Mouse (Mus musculus): ENCODE data around the gene Slit1.
A peak's percentile ranks its signal among the peaks of the same experiment; 100 is the strongest.

Slit1 gene

GRCm38 (mm10) chr19:41724831-41725470 is 18.5 kb downstream of the Slit1 start:
- DNase-seq (ENCODE audit: low read depth, low spot score) = no peak

DNA sequence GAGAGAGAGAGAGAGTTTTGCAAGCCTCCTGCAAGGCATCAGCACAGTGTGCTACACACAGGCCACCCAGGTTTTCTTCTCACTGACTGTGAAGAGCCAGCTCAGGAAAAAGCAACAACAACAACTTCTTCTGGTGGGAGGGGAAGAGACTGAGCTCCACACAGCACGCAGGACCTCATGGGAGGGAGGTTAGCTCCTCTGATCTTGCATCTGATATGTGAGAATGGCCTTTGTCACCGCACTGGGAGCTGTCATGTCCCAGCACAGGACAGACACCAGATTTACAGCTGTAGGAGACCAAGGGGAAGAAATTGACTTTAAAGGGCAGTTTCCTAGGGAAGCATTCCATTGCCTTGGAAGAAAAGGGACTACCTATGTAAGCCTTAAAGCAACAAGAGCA is 20.1 kb downstream of the Slit1 start:
- no peak for DNase-seq (ENCODE audit: low read depth, low spot score)

- no peak for DNase-seq (ENCODE audit: low read depth, low spot score)
Measured at GRCm38 (mm10) chr19:41719436-41719835, 24.0 kb downstream of the Slit1 start.

DNA sequence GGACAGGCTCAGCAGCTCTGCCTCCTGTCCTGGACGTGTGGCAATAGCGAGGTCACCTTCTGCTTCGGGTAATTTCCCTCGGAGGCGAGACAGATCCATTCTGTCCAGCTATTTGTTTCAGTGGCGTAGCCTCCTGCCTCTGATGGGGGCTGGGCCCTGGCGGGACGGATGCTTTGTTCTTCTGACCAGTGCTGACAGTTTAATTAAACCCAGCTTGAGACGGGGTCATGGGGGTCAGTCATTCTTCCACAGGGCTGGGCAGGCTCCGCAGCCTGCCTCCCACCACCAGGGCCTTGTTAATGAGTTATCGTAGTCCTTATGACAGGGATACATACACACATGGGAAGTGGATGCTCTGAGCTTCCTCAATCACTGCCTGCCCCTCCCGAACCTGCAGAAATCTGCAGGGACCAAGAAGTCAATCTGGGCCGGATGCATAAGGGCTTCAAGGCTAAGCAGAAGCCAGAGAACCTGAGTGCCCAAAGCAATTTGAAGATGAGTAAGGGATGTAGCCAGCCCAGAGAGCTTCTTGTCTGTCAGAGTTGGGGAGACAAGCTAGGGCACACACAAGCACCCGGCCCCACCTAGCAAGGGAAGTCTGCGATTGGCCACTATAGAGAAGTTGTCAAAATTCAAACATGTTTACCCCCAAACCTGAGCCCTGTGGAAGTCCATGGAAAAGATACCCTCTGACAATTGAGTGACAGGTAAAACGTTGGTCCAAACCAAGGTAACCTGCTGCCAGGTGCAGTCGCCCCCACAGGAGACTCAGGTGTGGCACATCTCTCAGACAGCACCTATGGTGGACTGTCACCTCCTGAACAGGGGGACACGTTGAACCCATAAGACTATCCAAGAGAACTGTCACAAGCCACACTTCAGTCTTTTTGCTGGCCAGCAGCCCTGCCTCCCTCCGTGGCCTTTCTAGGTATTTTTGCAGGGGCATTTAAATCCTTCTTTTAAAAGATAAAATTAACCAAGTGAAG is 26.9 kb downstream of the Slit1 start:
- DNase-seq (ENCODE audit: low read depth, low spot score) = peak; percentile 72

DNA sequence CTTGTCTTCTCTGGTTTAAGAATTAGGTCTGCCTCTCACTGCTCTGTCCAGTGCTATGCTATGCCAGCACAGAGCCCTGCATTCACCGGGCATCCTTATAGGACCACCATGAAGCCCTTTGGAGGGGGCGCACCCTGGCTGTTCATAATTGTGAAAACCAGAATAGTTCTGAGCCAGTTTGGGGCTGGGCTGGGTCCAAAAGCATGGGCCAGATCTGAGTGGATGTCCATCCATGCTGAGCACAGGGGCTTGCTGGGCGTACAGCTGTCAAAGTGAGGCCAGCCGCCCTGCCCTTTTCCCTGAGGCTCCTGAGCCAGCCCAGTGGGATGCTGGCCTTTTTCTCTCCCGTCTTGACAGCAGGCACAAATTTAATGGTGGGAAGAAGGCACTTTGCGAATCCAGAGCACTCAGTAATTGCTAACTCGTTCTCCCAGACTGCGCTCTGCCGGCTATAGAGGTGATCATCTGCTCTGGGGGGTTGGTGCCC is 29.0 kb downstream of the Slit1 start:
- no peak for DNase-seq (ENCODE audit: low read depth, low spot score)

DNA sequence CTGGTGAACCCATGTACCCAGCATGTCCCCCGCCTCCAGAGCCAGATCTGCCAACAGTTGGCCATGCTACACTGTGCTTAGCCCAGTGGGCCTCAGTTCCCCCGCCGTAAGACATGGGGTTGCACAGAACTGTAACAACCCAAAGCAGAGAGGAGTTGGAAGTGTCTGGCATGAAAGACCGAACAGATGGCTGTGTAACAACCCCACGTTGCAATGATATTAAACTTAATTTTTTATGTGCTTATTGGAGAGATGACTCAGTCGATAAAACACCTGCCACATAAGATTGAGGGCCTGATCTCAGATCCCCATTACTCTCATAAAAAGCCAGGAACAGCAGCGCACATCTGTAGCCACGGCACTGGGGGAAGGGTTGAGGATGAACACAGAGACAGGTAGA is 30.6 kb downstream of the Slit1 start:
- DNase-seq (ENCODE audit: low read depth, low spot score) = no peak

DNA sequence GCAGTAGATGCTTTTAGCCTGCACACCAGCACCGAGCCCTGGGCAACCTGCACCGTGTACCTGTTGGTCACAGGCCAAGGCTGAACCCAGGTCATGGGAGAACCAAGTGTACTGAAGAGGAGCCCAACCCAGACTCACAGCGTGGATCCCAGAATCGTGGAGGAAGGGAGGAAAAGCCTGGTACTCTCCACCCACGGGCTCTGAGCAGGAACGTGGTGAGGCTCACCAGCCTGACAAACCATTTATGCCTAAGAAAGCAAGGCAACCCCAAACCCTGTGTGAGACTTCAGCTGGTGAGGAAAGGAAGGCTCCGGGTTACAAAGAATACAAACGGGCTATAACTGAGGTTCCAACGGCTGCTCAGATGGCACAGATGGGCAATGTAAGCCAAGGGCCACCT is 31.8 kb downstream of the Slit1 start:
- DNase-seq (ENCODE audit: low read depth, low spot score) = no peak

DNA sequence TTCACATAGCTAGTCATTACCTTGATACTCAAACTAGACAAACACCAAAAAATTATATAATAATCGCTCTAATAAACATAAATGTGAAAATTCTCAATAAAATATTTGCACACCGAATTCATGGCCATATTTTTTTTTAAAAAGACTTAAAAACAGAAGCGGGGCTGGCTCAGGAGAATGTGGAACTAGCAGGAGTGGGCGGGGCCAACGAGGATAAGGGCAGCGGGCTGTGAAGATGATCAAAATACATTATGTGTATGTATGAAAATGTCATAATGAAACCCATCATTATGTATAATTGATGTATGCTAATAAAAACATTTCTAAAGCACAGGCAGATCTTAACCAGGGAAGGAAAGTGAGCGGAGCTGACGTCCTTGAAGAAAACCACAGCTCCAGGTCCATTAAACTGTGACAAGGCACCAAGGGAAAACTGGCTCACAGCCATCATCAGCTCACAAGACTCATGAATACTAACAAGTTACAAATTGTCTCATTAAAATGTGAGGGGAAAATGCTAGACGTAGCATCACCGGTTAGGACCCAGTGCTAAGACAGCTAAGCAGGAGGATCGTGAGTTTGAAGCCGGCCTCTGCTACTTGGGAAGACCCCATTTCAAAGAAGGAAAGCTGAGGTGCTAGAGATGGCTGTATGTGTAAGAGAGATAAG is 33.8 kb downstream of the Slit1 start:
- no peak for DNase-seq (ENCODE audit: low read depth, low spot score)

DNA sequence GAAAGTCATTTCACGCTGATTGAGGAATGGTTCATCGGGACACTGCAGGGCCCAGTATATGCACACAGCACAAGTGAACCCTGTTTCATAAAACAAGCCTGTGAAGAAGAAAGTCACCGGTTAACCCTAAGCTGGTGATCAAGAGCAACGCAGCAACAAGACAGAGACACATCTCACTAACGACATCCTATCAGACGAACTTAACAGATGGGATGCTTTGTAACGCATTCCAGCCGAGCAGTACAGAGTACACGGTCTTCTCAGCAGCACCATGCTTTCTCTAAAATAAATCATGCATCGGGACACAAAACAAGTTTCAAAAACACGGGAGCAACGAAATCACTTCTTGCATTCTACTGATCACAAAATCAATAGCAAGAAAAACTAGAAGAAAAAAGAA is 35.6 kb downstream of the Slit1 start:
- no peak for DNase-seq (ENCODE audit: low read depth, low spot score)

DNA sequence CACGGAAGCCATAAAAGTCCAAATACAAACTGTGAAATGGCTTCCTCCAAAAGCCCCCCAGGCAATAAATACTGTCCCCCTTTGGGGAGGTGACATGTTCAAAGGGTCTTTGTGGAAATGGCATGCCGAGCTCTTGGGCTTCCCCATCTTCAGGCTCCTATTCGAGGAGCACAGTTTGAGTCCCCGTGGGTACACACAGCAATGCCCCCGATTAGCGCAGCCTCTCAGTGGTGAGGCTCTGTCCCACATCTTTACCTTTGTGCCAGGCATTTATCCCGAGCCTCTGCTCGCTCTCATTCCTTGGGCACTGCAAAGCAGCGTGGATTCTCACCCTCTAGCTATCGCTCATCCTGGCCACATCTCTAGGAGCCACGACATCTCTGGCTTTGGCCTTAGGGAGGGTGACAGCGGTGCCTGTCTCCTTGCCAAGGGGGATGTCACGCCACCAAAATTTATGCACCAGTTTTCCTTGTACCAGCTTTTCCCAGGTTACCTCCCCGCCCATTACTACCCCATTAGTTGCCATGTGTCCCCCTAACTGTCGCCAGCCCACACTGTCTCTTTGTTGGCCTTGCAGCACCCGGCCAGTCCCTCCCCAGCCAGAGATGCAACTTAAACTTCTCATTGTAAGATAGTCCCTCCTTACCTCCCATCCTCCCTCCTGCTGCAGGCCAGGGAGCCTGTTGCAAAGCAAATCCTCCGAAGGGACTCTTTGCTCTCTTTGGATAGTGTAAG is 37.2 kb downstream of the Slit1 start:
- no peak for DNase-seq (ENCODE audit: low read depth, low spot score)

DNA sequence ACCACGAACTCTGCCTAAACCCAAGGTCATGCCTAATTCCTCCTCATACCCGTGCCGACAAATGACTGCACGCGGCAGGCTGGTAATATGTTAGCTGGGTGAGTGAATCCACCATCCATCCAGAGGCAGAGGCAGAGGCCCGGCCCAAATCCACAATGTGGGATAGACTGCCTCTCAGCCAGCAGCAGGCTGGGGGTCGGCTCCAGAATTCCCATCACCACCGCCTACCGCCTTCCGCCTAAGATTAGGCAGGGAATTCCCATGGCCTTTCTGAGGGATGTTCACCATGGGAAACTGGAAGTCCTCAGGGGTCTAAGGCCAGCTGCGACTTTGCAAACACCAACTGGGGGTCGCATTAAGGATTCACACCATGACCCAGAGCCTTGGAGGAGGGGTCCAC is 38.0 kb downstream of the Slit1 start:
- DNase-seq (ENCODE audit: low read depth, low spot score) = no peak

GRCm38 (mm10) chr19:41702638-41703037 is 40.8 kb downstream of the Slit1 start:
- DNase-seq (ENCODE audit: low read depth, low spot score) = no peak

DNA sequence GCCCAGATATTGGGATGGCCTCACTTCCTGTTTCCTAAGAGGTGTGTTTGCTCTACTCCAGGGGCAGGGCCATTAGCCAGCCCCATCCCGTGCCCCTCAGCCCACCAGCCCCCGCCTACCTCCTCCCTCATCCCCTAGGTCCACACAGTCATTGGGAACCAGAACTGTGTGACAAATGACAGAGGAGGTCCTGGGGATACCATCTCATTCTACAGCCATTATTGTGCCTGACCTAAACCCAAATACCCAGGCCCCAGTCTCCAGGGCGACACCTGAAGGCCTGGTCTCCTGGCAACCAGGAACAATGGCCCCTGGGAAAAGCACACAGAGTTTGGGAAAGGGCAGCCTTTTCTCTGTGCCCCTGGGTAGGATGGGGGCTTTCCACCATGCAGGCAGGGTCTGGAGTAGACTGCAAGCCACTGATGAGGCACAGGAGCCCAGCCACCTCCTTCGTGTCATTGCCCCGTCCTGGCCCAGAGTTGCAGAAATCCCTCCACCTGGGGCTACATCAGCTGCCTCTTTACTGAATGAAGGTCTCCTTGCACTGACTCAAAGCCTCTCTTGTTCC is 44.5 kb downstream of the Slit1 start:
- DNase-seq (ENCODE audit: low read depth, low spot score) = no peak

DNA sequence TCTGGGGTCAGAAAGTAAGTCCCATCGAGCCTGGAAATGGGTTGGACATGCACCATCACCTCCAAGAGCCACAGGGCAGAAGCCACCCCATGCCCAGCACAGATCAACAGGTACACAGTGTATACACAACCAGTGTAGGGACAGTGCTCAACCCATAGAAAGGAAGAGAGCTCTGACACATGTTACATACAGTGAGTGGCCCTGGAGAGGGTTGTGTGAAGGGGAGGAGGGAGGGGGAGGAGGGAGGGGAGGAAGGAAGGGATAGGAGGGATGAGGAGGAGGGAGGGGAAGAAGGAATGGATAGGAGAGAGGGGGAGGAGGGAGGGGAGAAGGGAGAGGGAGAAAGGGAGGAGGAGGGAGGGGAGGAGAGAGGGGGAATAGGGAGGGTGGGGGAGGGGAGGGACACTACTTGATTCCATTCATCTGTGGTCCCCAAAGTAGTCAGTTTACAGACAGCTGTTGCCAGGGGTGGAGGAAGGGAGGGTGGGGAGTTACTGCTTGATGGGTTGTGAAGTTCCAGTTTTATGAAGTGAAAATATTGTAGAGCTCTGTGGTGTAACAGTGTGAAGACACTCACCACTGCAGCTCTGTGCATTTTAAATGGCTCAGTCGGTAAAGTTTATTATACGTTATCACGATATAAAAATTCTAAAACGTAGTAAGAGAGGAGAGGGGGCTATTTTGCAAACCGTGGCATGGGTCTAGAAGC is 45.5 kb downstream of the Slit1 start:
- no peak for DNase-seq (ENCODE audit: low read depth, low spot score)

- no peak for DNase-seq (ENCODE audit: low read depth, low spot score)
Measured at GRCm38 (mm10) chr19:41697111-41697806, 46.2 kb downstream of the Slit1 start.

DNA sequence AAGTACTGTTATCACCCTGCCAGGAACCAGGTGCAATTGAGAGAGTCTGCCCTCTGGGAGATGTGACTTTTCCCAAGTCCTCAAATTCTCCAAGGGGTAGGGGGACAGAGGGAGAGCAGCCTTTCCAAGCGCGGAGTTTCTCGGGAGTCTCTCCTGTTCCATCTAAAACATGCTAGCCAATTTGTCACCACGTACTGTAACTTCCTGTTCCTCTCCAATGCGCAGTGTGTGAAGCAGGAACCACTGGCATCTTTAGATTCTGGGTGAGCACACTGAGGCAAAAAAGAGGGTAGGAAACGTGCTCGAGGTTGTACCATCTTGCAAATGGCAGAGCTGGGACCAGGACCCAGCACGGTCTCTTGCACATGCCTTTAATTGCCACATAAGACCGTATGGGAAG is 47.0 kb downstream of the Slit1 start:
- no peak for DNase-seq (ENCODE audit: low read depth, low spot score)

DNA sequence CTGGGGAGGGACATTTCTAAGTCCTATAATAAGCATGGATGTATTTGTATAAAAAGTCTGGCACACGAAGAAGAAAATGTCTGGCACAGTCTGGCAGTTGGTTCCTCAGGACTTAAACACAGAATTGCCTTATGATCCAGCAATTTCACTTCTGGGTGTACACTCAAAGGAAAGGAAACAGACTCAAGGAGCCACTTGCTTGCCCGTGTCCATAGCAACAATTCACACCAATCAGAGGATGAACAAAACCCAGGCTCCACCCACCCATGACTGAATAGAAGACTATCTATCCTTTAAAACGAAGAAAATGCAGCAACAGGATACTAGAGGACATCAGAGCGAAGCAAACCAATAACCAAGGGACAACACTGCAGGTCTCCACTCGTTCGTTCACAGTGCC is 48.4 kb downstream of the Slit1 start:
- DNase-seq (ENCODE audit: low read depth, low spot score) = no peak

GRCm38 (mm10) chr19:41694610-41695009 is 48.9 kb downstream of the Slit1 start:
- DNase-seq (ENCODE audit: low read depth, low spot score) = no peak

GRCm38 (mm10) chr19:41693727-41694126 is 49.7 kb downstream of the Slit1 start:
- DNase-seq (ENCODE audit: low read depth, low spot score) = no peak

- no peak for DNase-seq (ENCODE audit: low read depth, low spot score)
Measured at GRCm38 (mm10) chr19:41690064-41690463, 53.4 kb downstream of the Slit1 start.
